Mouse (Mus musculus): ENCODE data around the gene Lyve1.

DNA sequence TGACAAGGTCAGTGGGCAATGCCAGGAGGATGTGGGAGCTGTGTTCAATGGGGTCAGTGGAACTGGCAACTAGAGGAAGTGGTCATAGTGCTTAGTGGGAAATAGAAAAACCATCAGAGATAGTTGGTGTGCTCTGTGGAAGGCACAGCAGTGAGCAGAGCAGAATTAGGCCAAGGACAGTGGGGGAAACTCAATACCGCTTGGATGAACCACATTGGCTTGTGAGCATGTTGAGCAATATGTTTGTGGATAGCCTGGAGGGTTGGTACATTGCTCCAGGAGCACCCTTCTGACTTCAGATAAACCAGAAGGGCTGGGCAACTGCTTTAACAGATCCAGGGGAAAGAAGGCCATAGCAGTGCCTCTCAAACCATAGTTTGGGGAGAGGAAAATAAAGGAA, 14.7 kb downstream of the Lyve1 start:
- TF ChIP-seq CTCF (IDR thresholded peaks at IDR 0.05; ENCODE audit: low read depth) = no peak
- TF ChIP-seq EP300 (optimal IDR thresholded peaks at IDR 0.05) = no peak

Data from stomach, postnatal 0 days (tissue).